Mouse (Mus musculus) E14TG2a.4 (cell line): Measurements from ENCODE around the gene N4bp2.

ENCODE experiments used
- H3K27me3 ChIP-seq: 2 replicates; pipeline ENCODE4 v1.6.1; 2014; ENCODE audit warnings: low read length, control low read depth; ENCODE audit not compliant: insufficient read depth
- H3K36me3 ChIP-seq: 2 replicates; pipeline ENCODE4 v1.6.1; 2014; ENCODE audit warnings: low read length, control low read depth; ENCODE audit not compliant: insufficient read depth
- H3K4me1 ChIP-seq: replicated peaks from 2 replicates; pipeline ENCODE4 v1.6.1; 2014; ENCODE audit warnings: low read depth, low read length, control low read depth
- H3K4me3 ChIP-seq: replicated peaks from 2 replicates; pipeline ENCODE4 v1.5.1; 2014; ENCODE audit warnings: mild to moderate bottlenecking, low read length
- H3K9me3 ChIP-seq: 2 replicates; pipeline ENCODE4 v1.6.1; 2014; ENCODE audit warnings: low read length, control low read depth
- CTCF ChIP-seq: conservative IDR thresholded peaks from 2 replicates; pipeline ENCODE4 v1.5.1; 2014; ENCODE audit warnings: low read length
- NANOG ChIP-seq: IDR thresholded peaks from 2 replicates; pipeline ENCODE4 v1.6.1; 2014; ENCODE audit warnings: borderline replicate concordance, low read length, mixed read lengths
- POU5F1 ChIP-seq: IDR thresholded peaks from 2 replicates; pipeline ENCODE4 v1.6.1; 2014; ENCODE audit warnings: low read length, borderline replicate concordance

The N4bp2 gene

DNA sequence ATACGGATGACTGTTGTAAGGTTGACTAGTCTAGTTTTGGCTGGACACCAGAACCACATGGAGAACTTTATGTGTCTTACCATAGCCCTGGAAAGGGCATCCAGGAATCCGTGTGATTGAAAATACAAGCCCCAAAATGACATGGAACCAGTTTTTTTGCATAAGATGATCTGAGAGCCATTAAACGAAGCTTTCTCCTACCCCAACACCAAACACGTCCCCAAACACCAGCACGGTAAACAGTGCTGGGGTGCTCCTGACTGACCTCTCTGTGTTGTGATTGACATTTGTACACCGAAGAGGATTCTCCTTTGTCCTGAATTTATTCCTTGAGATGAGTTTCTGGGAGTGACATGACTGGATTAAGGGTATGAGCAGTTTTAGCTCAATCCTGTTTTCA is 103.3 kb downstream of the N4bp2 start:
- Histone ChIP-seq H3K36me3 (no peaks in the 10 kb centered on the region), H3K27me3 (peaks cover 21% of the 10 kb centered on the region; the same call in 1 of the 2 replicates), H3K9me3 (no peaks in the 10 kb centered on the region), H3K4me1 (peaks cover 5% of the 10 kb centered on the region; the same call in 1 of the 2 replicates), H3K4me3 (no peak overlapping the region)
- TF ChIP-seq CTCF = no peak
- no peak for TF ChIP-seq NANOG
- no peak for TF ChIP-seq POU5F1

DNA sequence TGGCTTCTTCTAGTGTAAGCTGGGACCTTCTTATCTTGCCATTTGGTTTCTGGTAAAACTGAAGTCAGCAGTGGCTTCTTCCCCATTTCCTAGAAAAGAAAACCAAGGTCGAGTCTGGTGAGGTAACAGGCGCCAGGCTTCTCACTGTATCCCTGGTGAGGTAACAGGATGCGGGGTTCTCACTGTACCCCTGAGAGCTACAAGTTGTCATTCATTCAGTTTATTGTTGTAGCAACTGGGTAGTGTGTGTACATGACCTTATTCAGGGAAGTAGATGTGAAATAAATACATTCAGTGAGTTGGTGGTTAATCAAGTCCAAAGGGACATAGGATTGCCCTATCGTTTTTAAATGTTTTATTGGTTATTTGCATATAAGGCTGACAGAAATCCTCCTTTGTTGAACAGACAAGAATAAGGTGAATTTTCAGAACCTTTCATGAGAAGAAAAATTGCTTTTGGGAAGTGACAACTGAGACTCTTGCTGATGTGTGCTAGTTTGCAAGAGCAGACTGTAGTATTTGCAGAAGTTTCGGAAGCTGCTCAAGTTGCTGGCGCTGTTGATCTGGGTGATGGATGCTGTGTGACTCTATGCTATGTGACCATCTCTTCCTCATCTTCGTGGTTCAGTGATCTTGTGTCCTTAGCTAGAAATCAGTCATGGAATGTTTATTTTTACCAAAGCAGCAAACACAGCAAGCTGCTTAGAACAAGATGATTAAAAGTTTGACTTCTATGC is 104.2 kb downstream of the N4bp2 start:
- Histone ChIP-seq H3K4me1 (peaks cover 9% of the 10 kb centered on the region; the same call in 1 of the 2 replicates), H3K4me3 (no peak overlapping the region), H3K27me3 (peaks cover 21% of the 10 kb centered on the region; the same call in 1 of the 2 replicates), H3K36me3 (no peaks in the 10 kb centered on the region), H3K9me3 (no peaks in the 10 kb centered on the region)
- no peak for TF ChIP-seq CTCF
- no peak for TF ChIP-seq NANOG
- TF ChIP-seq POU5F1 = no peak

DNA sequence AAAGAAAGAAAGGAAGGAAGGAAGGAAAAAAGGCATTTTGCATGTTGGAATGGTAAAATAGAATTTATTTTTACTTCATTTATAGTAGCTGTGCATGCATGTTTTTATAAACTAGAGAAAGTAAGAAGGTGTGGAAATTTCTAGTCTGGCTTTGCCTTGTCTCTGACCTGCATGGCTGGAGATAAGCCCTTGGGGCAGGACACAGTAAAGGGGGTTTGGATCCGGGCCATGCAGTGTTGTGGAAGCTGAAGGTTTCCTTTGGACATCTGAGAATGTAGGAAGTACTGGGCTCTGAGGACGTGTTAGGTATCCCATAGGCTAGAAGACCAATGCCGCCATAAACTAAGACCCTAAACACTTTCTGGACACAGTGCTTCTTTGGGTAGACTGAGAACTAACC is 105.1 kb downstream of the N4bp2 start:
- peaks cover 18% of the 10 kb centered on the region; the same call in 1 of the 2 replicates for H3K27me3 ChIP-seq
- H3K4me1 ChIP-seq = peaks cover 9% of the 10 kb centered on the region; the same call in 1 of the 2 replicates
- H3K4me3 ChIP-seq = no peak overlapping the region
- no peak for TF ChIP-seq CTCF
- no peak for TF ChIP-seq NANOG
- no peak for TF ChIP-seq POU5F1
- H3K36me3 ChIP-seq = no peaks in the 10 kb centered on the region
- no peaks in the 10 kb centered on the region for H3K9me3 ChIP-seq

DNA sequence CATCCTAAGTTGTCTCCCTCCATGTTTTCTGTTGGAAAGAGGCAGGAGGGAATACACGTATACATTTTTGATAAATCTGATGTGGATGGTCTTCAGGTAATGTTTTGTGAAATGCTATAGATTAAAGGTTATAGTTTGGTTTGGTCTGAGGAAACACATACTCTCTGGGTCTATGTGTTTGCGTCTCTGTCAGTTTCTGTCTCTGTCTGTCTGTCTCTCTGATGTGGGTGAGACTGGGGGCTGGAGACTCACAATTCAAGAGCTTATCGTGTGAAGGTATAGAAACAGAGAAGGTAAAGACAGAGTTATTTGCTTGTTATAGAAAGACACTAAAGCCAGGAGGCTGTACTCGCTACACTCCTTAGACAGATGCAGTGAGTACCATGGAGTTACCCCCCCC is 106.3 kb downstream of the N4bp2 start:
- Histone ChIP-seq H3K4me3 (no peak overlapping the region), H3K27me3 (peaks cover 11% of the 10 kb centered on the region; the same call in 1 of the 2 replicates), H3K9me3 (no peaks in the 10 kb centered on the region), H3K36me3 (no peaks in the 10 kb centered on the region), H3K4me1 (peaks cover 9% of the 10 kb centered on the region; the same call in 1 of the 2 replicates)
- TF ChIP-seq POU5F1 (no peak), CTCF (no peak), NANOG (no peak)

GRCm38 (mm10) chr5:65871276-65871875 is 108.1 kb downstream of the N4bp2 start:
- TF ChIP-seq CTCF = no peak
- TF ChIP-seq POU5F1 = no peak
- no peak for TF ChIP-seq NANOG
- Histone ChIP-seq H3K4me1 (peaks cover 9% of the 10 kb centered on the region; the same call in 1 of the 2 replicates), H3K4me3 (no peak overlapping the region), H3K36me3 (no peaks in the 10 kb centered on the region), H3K27me3 (peaks cover 8% of the 10 kb centered on the region; the same call in 1 of the 2 replicates), H3K9me3 (no peaks in the 10 kb centered on the region)

DNA sequence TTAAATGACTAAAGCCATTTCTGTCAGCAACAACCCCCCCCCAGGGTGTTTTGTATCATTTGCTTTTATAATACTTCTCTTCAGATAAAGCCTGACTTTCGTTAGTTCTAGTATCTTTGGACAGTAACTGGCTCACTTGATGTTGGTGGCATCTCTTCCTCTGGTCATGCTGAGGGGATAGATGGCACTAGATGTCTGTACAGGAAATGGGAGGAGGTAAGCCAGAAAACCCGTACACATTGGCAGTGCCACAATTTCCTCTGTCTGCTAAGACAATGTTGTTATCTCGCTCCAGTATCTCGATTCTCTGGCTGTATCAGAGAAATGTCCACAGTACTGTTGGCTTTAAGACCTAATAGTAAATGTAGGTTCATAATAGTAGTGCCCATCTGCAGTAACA is 109.9 kb downstream of the N4bp2 start:
- Histone ChIP-seq H3K27me3 (peaks cover 4% of the 10 kb centered on the region; the same call in 1 of the 2 replicates), H3K4me1 (peaks cover 9% of the 10 kb centered on the region; the same call in 1 of the 2 replicates), H3K9me3 (no peaks in the 10 kb centered on the region), H3K36me3 (no peaks in the 10 kb centered on the region), H3K4me3 (no peak overlapping the region)
- TF ChIP-seq CTCF (no peak), NANOG (no peak), POU5F1 (no peak)

- peaks cover 9% of the 10 kb centered on the region; the same call in 1 of the 2 replicates for H3K4me1 ChIP-seq
- no peak for TF ChIP-seq NANOG
- no peak for TF ChIP-seq POU5F1
- TF ChIP-seq CTCF = no peak
- H3K9me3 ChIP-seq = no peaks in the 10 kb centered on the region
- H3K4me3 ChIP-seq = no peak overlapping the region
- no peaks in the 10 kb centered on the region for H3K36me3 ChIP-seq
- H3K27me3 ChIP-seq = peaks cover 5% of the 10 kb centered on the region
These were observed 111.9 kb downstream of the N4bp2 start for GRCm38 (mm10) chr5:65875269-65875668.

- no peaks in the 10 kb centered on the region for H3K36me3 ChIP-seq
- no peaks in the 10 kb centered on the region for H3K4me1 ChIP-seq
- H3K9me3 ChIP-seq = no peaks in the 10 kb centered on the region
- no peak for TF ChIP-seq POU5F1
- no peak for TF ChIP-seq CTCF
- no peak for TF ChIP-seq NANOG
- no peak overlapping the region for H3K4me3 ChIP-seq
- H3K27me3 ChIP-seq = peaks cover 5% of the 10 kb centered on the region
These were observed 115.0 kb downstream of the N4bp2 start for GRCm38 (mm10) chr5:65878367-65878766.
